ENCODE assay signal across 27 mouse cellular contexts in the genomic region with DNA sequence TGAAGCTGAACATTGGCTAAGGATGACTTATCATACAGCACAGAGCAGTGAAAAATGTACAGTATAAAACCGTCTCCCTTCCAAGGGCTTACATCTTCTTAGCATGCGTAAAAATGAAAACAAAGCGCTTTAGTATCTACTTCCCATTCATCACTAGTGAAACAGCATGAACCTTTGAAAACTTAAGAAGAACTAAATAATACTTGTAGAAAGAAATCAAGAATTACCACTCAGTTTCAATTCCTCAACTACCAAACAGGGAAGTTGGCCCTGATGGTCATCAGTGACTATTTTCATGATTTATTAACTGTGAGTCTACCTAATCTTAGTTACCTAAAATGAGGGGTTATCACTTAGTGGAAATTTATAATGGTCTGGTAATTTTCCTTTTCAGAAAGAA. TPM values are rescaled to one million over a fixed set of nuclear protein-coding genes. Genes with fewer than 3 reads are reported as not detected.
DNase-seq lines count a peak whose midpoint lies in the region; ATAC-seq and TF ChIP-seq lines count a peak whose summit lies in the region.
"Had no signal": no experiment of that assay in that cellular context is flagged by ENCODE, and none has a peak within 500 bp of the region (broad histone marks: within the 10 kb centered on the region; RNA-seq: fewer than 3 reads in every experiment).

No protein-coding gene starts in this region.

- H3K27me3 ChIP-seq in limb, embryonic 14.5 days (ENCODE audit: control insufficient read depth, insufficient read depth, low read length) = no peaks in the 10 kb centered on the region
- H3K27me3 ChIP-seq in limb, embryonic 10.5 days (ENCODE audit: low read depth, poor library complexity, severe bottlenecking) = no peaks in the 10 kb centered on the region
- H3K27me3 ChIP-seq: embryonic facial prominence, embryonic 13.5 days; forebrain, embryonic 13.5 days; heart, embryonic 12.5 days; heart, embryonic 15.5 days; hindbrain, embryonic 13.5 days had no signal

- no peak for ATAC-seq in limb, embryonic 14.5 days (ENCODE audit: low FRiP score, low read depth)
- peak; percentile 95 for ATAC-seq in megakaryocyte, adult 5-6 weeks (ENCODE audit: poor library complexity, severe bottlenecking)
- ATAC-seq: activated CD4-positive, CD25-positive, alpha-beta regulatory T cell, adult 4 months; forebrain, embryonic 13.5 days; forebrain, embryonic 16.5 days had no signal

- 92% methylated on average over 3 of the region's 3 CpGs for whole genome bisulfite sequencing in limb, embryonic 14.5 days
- 97% methylated on average over 3 of the region's 3 CpGs for WGBS in limb, embryonic 10.5 days

- no peak for TF ChIP-seq POLR2A in limb, embryonic 14.5 days (IDR thresholded peaks at IDR 0.05; ENCODE audit: borderline replicate concordance, extremely low read depth, insufficient read depth, insufficient read length)
- no peak for TF ChIP-seq POLR2A in embryonic fibroblast, embryonic 13.5 days (IDR thresholded peaks at IDR 0.05; ENCODE audit: low read depth, low read length)

- no peak for DNase-seq in limb, embryonic 14.5 days (ENCODE audit: low spot score)
- no peak for DNase-seq in limb, embryonic 10.5 days (ENCODE audit: low spot score)
- DNase-seq in kidney, postnatal 10 days = no peak
- no peak for DNase-seq in left cerebral cortex, adult 18-20 months (ENCODE audit: low spot score in 2 of 2)
- DNase-seq: adrenal gland, adult 8-10 months; adrenal gland, postnatal 25 days; cerebellum, adult 18-20 months; cerebellum, adult 9-11 months; cerebellum, postnatal 25 days; embryo, embryonic 11 days; gastrocnemius, postnatal 10 days; gastrocnemius, postnatal 36 days; heart, adult 11 months; heart, postnatal 10 days; heart, postnatal 36 days had no signal

- 0 out of 2 replicates have a peak overlapping the region, but pooled peaks have one; percentile 14 for H3K27ac ChIP-seq in limb, embryonic 14.5 days (replicated peaks; ENCODE audit: low read depth, low read length)
- H3K27ac ChIP-seq in limb, embryonic 10.5 days = no peak overlapping the region
- H3K27ac ChIP-seq in embryonic fibroblast, embryonic 13.5 days (ENCODE audit: insufficient read depth, low read length) = 0 out of 2 replicates have a peak overlapping the region, but pooled peaks have one; percentile 19
- H3K27ac ChIP-seq: embryonic facial prominence, embryonic 10.5 days; embryonic facial prominence, embryonic 13.5 days; forebrain, embryonic 10.5 days; forebrain, embryonic 13.5 days; heart, embryonic 15.5 days; hindbrain, embryonic 10.5 days; hindbrain, embryonic 13.5 days had no signal

- 0 out of 2 replicates have a peak, but pooled peaks cover 6% of the 10 kb centered on the region for H3K4me1 ChIP-seq in limb, embryonic 14.5 days (ENCODE audit: control insufficient read depth, insufficient read depth, low read length)
- H3K4me1 ChIP-seq in limb, embryonic 10.5 days = no peaks in the 10 kb centered on the region
- H3K4me1 ChIP-seq in embryonic fibroblast, embryonic 13.5 days (ENCODE audit: control insufficient read depth, insufficient read depth, low read length) = peaks cover 8% of the 10 kb centered on the region
- H3K4me1 ChIP-seq: embryonic facial prominence, embryonic 10.5 days; embryonic facial prominence, embryonic 13.5 days; forebrain, embryonic 10.5 days; heart, embryonic 12.5 days; heart, embryonic 15.5 days; hindbrain, embryonic 10.5 days; hindbrain, embryonic 13.5 days had no signal

- TF ChIP-seq CTCF in embryonic fibroblast, embryonic 13.5 days (IDR thresholded peaks at IDR 0.05; ENCODE audit: borderline replicate concordance, insufficient read depth, low read length) = no peak

- peaks cover 43% of the 10 kb centered on the region for H3K36me3 ChIP-seq in limb, embryonic 14.5 days (ENCODE audit: control insufficient read depth, insufficient read depth, low read length)
- peaks cover 75% of the 10 kb centered on the region for H3K36me3 ChIP-seq in limb, embryonic 10.5 days

- no peak overlapping the region for H3K4me3 ChIP-seq in limb, embryonic 14.5 days (replicated peaks; ENCODE audit: low read length)
- H3K4me3 ChIP-seq in limb, embryonic 10.5 days = no peak overlapping the region
- no peak overlapping the region for H3K4me3 ChIP-seq in embryonic fibroblast, embryonic 13.5 days (ENCODE audit: insufficient read depth, low read length)
- H3K4me3 ChIP-seq: embryonic facial prominence, embryonic 10.5 days; embryonic facial prominence, embryonic 13.5 days; forebrain, embryonic 10.5 days; forebrain, embryonic 13.5 days; heart, embryonic 12.5 days; heart, embryonic 15.5 days; hindbrain, embryonic 10.5 days; hindbrain, embryonic 13.5 days had no signal

- H3K9me3 ChIP-seq in limb, embryonic 14.5 days (ENCODE audit: control insufficient read depth, low read length) = no peaks in the 10 kb centered on the region
- no peaks in the 10 kb centered on the region for H3K9me3 ChIP-seq in limb, embryonic 10.5 days (replicated peaks)
- H3K9me3 ChIP-seq: embryonic facial prominence, embryonic 10.5 days; embryonic facial prominence, embryonic 13.5 days; forebrain, embryonic 10.5 days; forebrain, embryonic 13.5 days; heart, embryonic 12.5 days; heart, embryonic 15.5 days; hindbrain, embryonic 10.5 days; hindbrain, embryonic 13.5 days had no signal

- no peak overlapping the region for H3K4me2 ChIP-seq in limb, embryonic 14.5 days (replicated peaks; ENCODE audit: low read depth, low read length, severe bottlenecking)
- H3K4me2 ChIP-seq: embryonic facial prominence, embryonic 13.5 days; forebrain, embryonic 13.5 days; heart, embryonic 12.5 days; heart, embryonic 15.5 days; hindbrain, embryonic 13.5 days had no signal

- no peak overlapping the region for H3K9ac ChIP-seq in limb, embryonic 14.5 days (ENCODE audit: low read depth, low read length, severe bottlenecking)
- H3K9ac ChIP-seq: embryonic facial prominence, embryonic 13.5 days; forebrain, embryonic 13.5 days; heart, embryonic 12.5 days; heart, embryonic 15.5 days; hindbrain, embryonic 13.5 days had no signal

RNA-seq across cellular contexts. Expression of a gene that starts 41.8 kb away (rescaled TPM):
- 25.1 and 25.4 TPM in 2 replicates for polyA plus RNA-seq in limb, embryonic 14.5 days (2012; rRNA removed)
- 23.8 and 26.5 TPM in 2 replicates for polyA plus RNA-seq in limb, embryonic 14.5 days (2014; fragmentation: Nextera tagmentation; extraction: Ambion mirVana)
- polyA plus RNA-seq in limb, embryonic 10.5 days (2016; fragmentation: Nextera tagmentation; extraction: Ambion mirVana) = 20.0 and 23.0 TPM in 2 replicates
- 28.1 and 33.0 TPM in 2 replicates for polyA plus RNA-seq in embryonic fibroblast, embryonic 13.5 days (2011; ENCODE audit: insufficient read length, low read depth, missing spikeins)
- total RNA-seq in megakaryocyte, adult 5-6 weeks (2015) = 13.9 and 15.8 TPM in 2 replicates
- 21.1 and 25.6 TPM in 2 replicates for total RNA-seq in megakaryocyte, adult 5-6 weeks (2017)
- total RNA-seq in left cerebral cortex, adult 18-20 months (2021) = 10 to 100 TPM; 48.2 to 54.6 TPM
